Mouse (Mus musculus): Measurements from ENCODE around the gene Hadha. TPM values are rescaled to one million over a fixed set of nuclear protein-coding genes. Genes with fewer than 3 reads are reported as not detected.

Hadha gene
- polyA plus RNA-seq, 1 experiment: 64.9 TPM

GRCm38 (mm10) chr5:30115718-30116117, 39.2 kb downstream of the Hadha start:
- Histone ChIP-seq H3K27ac (ENCODE audit: insufficient read depth, low read length) (no peak overlapping the region), H3K4me1 (ENCODE audit: control insufficient read depth, insufficient read depth, low read length) (no peaks in the 10 kb centered on the region), H3K4me3 (ENCODE audit: insufficient read depth, low read length) (no peak overlapping the region)
- TF ChIP-seq CTCF (IDR thresholded peaks at IDR 0.05; ENCODE audit: extremely low read depth, insufficient read depth, low read length): no peak

- no peak overlapping the region for H3K27ac ChIP-seq (ENCODE audit: insufficient read depth, low read length)
- peak overlapping the region; percentile 36; the same call in 1 of the 2 replicates for H3K4me3 ChIP-seq (ENCODE audit: insufficient read depth, low read length)
- no peaks in the 10 kb centered on the region for H3K4me1 ChIP-seq (ENCODE audit: control insufficient read depth, insufficient read depth, low read length)
- no peak for TF ChIP-seq CTCF (IDR thresholded peaks at IDR 0.05; ENCODE audit: extremely low read depth, insufficient read depth, low read length)
- TF ChIP-seq POLR2A (IDR thresholded peaks at IDR 0.05; ENCODE audit: extremely low read depth, insufficient read depth, low read length): no peak
Observed at GRCm38 (mm10) chr5:30114761-30115140, 40.2 kb downstream of the Hadha start.

- TF ChIP-seq POLR2A (IDR thresholded peaks at IDR 0.05; ENCODE audit: extremely low read depth, insufficient read depth, low read length): no peak
- peak; percentile 18; the same call in 1 of the 2 replicates for TF ChIP-seq CTCF (IDR thresholded peaks at IDR 0.05; ENCODE audit: extremely low read depth, insufficient read depth, low read length)
- H3K27ac ChIP-seq (ENCODE audit: insufficient read depth, low read length): no peak overlapping the region
- peak overlapping the region; percentile 36 for H3K4me3 ChIP-seq (ENCODE audit: insufficient read depth, low read length)
- H3K4me1 ChIP-seq (ENCODE audit: control insufficient read depth, insufficient read depth, low read length): no peaks in the 10 kb centered on the region
Observed at GRCm38 (mm10) chr5:30113881-30114760, 40.8 kb downstream of the Hadha start.

- TF ChIP-seq CTCF (IDR thresholded peaks at IDR 0.05; ENCODE audit: extremely low read depth, insufficient read depth, low read length) (no peak), POLR2A (IDR thresholded peaks at IDR 0.05; ENCODE audit: extremely low read depth, insufficient read depth, low read length) (no peak)
Observed at GRCm38 (mm10) chr5:30112533-30113068, 42.4 kb downstream of the Hadha start.

GRCm38 (mm10) chr5:30111771-30112170, 43.2 kb downstream of the Hadha start:
- H3K4me3 ChIP-seq (ENCODE audit: insufficient read depth, low read length): no peak overlapping the region
- H3K27ac ChIP-seq (ENCODE audit: insufficient read depth, low read length): no peak overlapping the region
- TF ChIP-seq POLR2A (IDR thresholded peaks at IDR 0.05; ENCODE audit: extremely low read depth, insufficient read depth, low read length) (no peak), CTCF (IDR thresholded peaks at IDR 0.05; ENCODE audit: extremely low read depth, insufficient read depth, low read length) (no peak)
- H3K4me1 ChIP-seq (ENCODE audit: control insufficient read depth, insufficient read depth, low read length): no peaks in the 10 kb centered on the region

More at GRCm38 (mm10) chr5:30112533-30113068, 42.4 kb downstream of the Hadha start:
- Histone ChIP-seq H3K27ac (ENCODE audit: insufficient read depth, low read length) (no peak overlapping the region), H3K4me1 (ENCODE audit: control insufficient read depth, insufficient read depth, low read length) (no peaks in the 10 kb centered on the region), H3K4me3 (ENCODE audit: insufficient read depth, low read length) (no peak overlapping the region)

- no peak overlapping the region for H3K27ac ChIP-seq (ENCODE audit: insufficient read depth, low read length)
- no peak for TF ChIP-seq POLR2A (IDR thresholded peaks at IDR 0.05; ENCODE audit: extremely low read depth, insufficient read depth, low read length)
- TF ChIP-seq CTCF (IDR thresholded peaks at IDR 0.05; ENCODE audit: extremely low read depth, insufficient read depth, low read length): no peak
- H3K4me3 ChIP-seq (ENCODE audit: insufficient read depth, low read length): no peak overlapping the region
- H3K4me1 ChIP-seq (ENCODE audit: control insufficient read depth, insufficient read depth, low read length): no peaks in the 10 kb centered on the region
Observed at GRCm38 (mm10) chr5:30111126-30111525, 43.8 kb downstream of the Hadha start.

- no peak for TF ChIP-seq CTCF (IDR thresholded peaks at IDR 0.05; ENCODE audit: extremely low read depth, insufficient read depth, low read length)
- no peak for TF ChIP-seq POLR2A (IDR thresholded peaks at IDR 0.05; ENCODE audit: extremely low read depth, insufficient read depth, low read length)
- no peaks in the 10 kb centered on the region for H3K4me1 ChIP-seq (ENCODE audit: control insufficient read depth, insufficient read depth, low read length)
- no peak overlapping the region for H3K4me3 ChIP-seq (ENCODE audit: insufficient read depth, low read length)
- no peak overlapping the region for H3K27ac ChIP-seq (ENCODE audit: insufficient read depth, low read length)
Observed at GRCm38 (mm10) chr5:30110371-30111060, 44.4 kb downstream of the Hadha start.

- TF ChIP-seq CTCF (IDR thresholded peaks at IDR 0.05; ENCODE audit: extremely low read depth, insufficient read depth, low read length): no peak
- no peak for TF ChIP-seq POLR2A (IDR thresholded peaks at IDR 0.05; ENCODE audit: extremely low read depth, insufficient read depth, low read length)
Observed at GRCm38 (mm10) chr5:30109899-30110298, 45.1 kb downstream of the Hadha start.

GRCm38 (mm10) chr5:30108233-30108632, 46.7 kb downstream of the Hadha start:
- Histone ChIP-seq H3K27ac (ENCODE audit: insufficient read depth, low read length) (no peak overlapping the region), H3K4me1 (ENCODE audit: control insufficient read depth, insufficient read depth, low read length) (no peaks in the 10 kb centered on the region), H3K4me3 (ENCODE audit: insufficient read depth, low read length) (no peak overlapping the region)
- TF ChIP-seq CTCF (IDR thresholded peaks at IDR 0.05; ENCODE audit: extremely low read depth, insufficient read depth, low read length) (no peak), POLR2A (IDR thresholded peaks at IDR 0.05; ENCODE audit: extremely low read depth, insufficient read depth, low read length) (no peak)

More at GRCm38 (mm10) chr5:30109899-30110298, 45.1 kb downstream of the Hadha start:
- Histone ChIP-seq H3K4me3 (ENCODE audit: insufficient read depth, low read length) (no peak overlapping the region), H3K4me1 (ENCODE audit: control insufficient read depth, insufficient read depth, low read length) (no peaks in the 10 kb centered on the region), H3K27ac (ENCODE audit: insufficient read depth, low read length) (no peak overlapping the region)
